Mouse (Mus musculus) liver, adult 2 months (tissue): ENCODE results near the gene Ceacam18.

Experiments used
- CTCF ChIP-seq: fragments of 200-500 bp; IDR thresholded peaks from 2 replicates; pipeline ENCODE4 v1.5.1; 2011; ENCODE audit warnings: low read depth, low read length, control low read depth
- POLR2A ChIP-seq: fragments of 200-500 bp; IDR thresholded peaks from 2 replicates; pipeline ENCODE4 v1.6.1; 2011; ENCODE audit warnings: low read length, control low read depth; ENCODE audit not compliant: insufficient read depth; ENCODE audit errors: extremely low read depth

- no peak for TF ChIP-seq CTCF
- no peak for TF ChIP-seq POLR2A
Observed at GRCm38 (mm10) chr7:43634500-43634899, at the start of gene Ceacam18.
